Mouse (Mus musculus) kidney, embryonic 14.5 days (tissue): ENCODE measurements around the gene Cyp26c1. TPM values are rescaled to one million over a fixed set of nuclear protein-coding genes. Genes with fewer than 3 reads are reported as not detected.

Experiments
- ATAC-seq: fragments of 200-750 bp; cut with Nextera tagmentation; 2 replicates; pipeline ENCODE4 v1.8.0; 2017; ENCODE audit warnings: moderate number of reproducible peaks, mild to moderate bottlenecking, moderate TSS enrichment, moderate library complexity; ENCODE audit not compliant: low FRiP score, low TSS enrichment
- H3K27ac ChIP-seq: fragments of 300-500 bp; sonication (generic); 2 replicates; pipeline ENCODE4 v1.5.1; 2014; ENCODE audit warnings: low read depth, mild to moderate bottlenecking, low read length, moderate library complexity, mixed read lengths
- H3K27me3 ChIP-seq: fragments of 300-500 bp; sonication (generic); 2 replicates; pipeline ENCODE4 v1.6.1; 2014; ENCODE audit warnings: mild to moderate bottlenecking, low read length; ENCODE audit not compliant: control insufficient read depth, insufficient read depth
- H3K36me3 ChIP-seq: fragments of 300-500 bp; sonication (generic); 2 replicates; pipeline ENCODE4 v1.6.1; 2014; ENCODE audit warnings: low read length, mixed read lengths; ENCODE audit not compliant: control insufficient read depth, insufficient read depth
- H3K4me1 ChIP-seq: fragments of 300-500 bp; sonication (generic); 2 replicates; pipeline ENCODE4 v1.6.1; 2014; ENCODE audit warnings: low read length, mixed read lengths; ENCODE audit not compliant: control insufficient read depth, insufficient read depth
- H3K4me2 ChIP-seq: fragments of 300-500 bp; sonication (generic); replicated peaks from 2 replicates; pipeline ENCODE4 v1.6.1; 2014; ENCODE audit warnings: low read depth, mild to moderate bottlenecking, low read length
- H3K4me3 ChIP-seq: fragments of 300-500 bp; sonication (generic); 2 replicates; pipeline ENCODE4 v1.5.1; 2014; ENCODE audit warnings: mild to moderate bottlenecking, low read length
- H3K9ac ChIP-seq: fragments of 300-500 bp; sonication (generic); 2 replicates; pipeline ENCODE4 v1.6.1; 2014; ENCODE audit warnings: low read depth, mild to moderate bottlenecking, low read length, moderate library complexity
- H3K9me3 ChIP-seq: fragments of 300-500 bp; sonication (generic); 2 replicates; pipeline ENCODE4 v1.6.1; 2016; ENCODE audit warnings: low read length; ENCODE audit not compliant: control insufficient read depth
- WGBS: fragments of 180-500 bp; shearing (Covaris S2); extraction: QIAGEN DNeasy Blood & Tissue Kit; methylation state at CpG from one replicate; pipeline ENCODE4 v1.1.7; 2014; 5-methylcytosine and 5-hydroxymethylcytosine counted together
- polyA plus RNA-seq: library from polyadenylated mRNA; unstranded; fragments of >200 nt; fragmentation: Nextera tagmentation; extraction: Ambion mirVana; gene quantifications from 2 replicates; pipeline ENCODE4 v1.2.1, GENCODE M21; 2014

Cyp26c1 gene
- polyA plus RNA-seq = not detected in 2 replicates

DNA sequence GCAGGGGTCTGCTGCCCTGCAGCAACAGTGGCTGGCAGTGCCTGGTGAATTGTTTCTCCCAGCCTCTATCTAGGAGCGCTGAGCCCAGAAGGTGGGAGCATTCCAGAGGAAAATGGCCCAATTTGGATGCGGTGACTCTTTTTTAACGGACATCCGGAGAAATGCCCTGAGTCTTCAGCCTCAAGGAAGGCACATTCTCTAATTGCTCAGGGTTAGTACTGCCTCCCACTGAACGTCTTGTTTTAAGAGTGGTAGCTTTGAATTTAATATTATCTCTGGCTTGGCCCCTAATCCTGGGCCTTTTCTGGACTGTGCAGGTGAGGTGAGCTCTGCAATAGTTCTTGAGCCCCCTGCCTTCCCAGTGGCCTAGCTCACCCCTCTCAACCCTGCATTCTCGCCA lies at the start of gene Cyp26c1:
Gene Cyp26c1, plus strand, starts transcription at position 301 of the 400 bp plus-strand sequence.
- 4% methylated on average over 6 of the region's 6 CpGs for WGBS
- Histone ChIP-seq H3K4me3 (peak within 1 kb of the TSS; percentile 13; the same call in 1 of the 2 replicates), H3K9ac (no peak within 1 kb of the TSS), H3K36me3 (no peaks in the 10 kb centered on the region), H3K9me3 (no peaks in the 10 kb centered on the region), H3K4me2 (no peak within 1 kb of the TSS), H3K4me1 (no peaks in the 10 kb centered on the region; the same call in 1 of the 2 replicates), H3K27ac (no peak within 1 kb of the TSS), H3K27me3 (peaks cover 86% of the 10 kb centered on the region)
- ATAC-seq = no peak; the same call in 1 of the 2 replicates

DNA sequence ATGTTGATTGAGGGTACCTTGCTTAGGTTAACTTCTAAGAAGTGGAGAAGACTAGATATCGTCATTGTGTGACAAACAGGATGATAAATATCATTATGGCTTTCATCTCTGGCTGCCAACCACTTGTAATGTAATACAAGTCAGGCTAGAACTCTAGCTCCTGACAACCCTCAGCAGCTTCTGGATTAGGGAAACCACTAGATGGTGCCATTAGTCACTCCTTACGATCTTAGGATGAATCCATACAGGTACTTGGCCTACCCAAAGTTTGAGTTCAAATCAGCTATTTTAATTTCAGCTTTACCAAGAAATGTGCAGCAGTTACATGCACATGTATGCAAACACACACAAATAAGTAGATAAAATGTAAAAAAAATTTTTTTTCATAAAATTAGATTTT lies 37.4 kb upstream of the Cyp26c1 start:
- Histone ChIP-seq H3K36me3 (no peaks in the 10 kb centered on the region), H3K9ac (no peak overlapping the region), H3K4me2 (no peak overlapping the region), H3K4me3 (no peak overlapping the region), H3K27ac (no peak overlapping the region), H3K4me1 (no peaks in the 10 kb centered on the region), H3K9me3 (no peaks in the 10 kb centered on the region), H3K27me3 (no peaks in the 10 kb centered on the region)
- ATAC-seq = no peak
- WGBS = 33% methylated on average over 2 of the region's 2 CpGs

DNA sequence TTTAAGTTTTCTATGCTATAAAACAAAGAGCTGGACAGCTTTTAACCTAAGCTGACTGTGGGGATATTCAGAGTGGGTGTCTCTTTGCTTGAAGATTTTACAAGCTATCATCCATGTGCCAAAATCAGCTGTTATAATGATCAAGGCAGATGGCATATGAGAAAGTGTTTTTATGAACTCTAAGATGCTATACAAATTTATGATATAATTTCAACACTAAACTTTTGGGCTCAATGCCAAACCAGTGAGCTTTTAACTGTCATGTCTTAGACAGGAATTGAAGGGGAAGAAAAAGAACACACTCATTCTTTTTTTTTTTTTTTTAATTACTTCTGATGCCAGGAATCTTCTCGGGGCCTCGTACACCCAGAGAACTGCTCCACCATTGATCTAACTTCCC lies 34.9 kb upstream of the Cyp26c1 start:
- Histone ChIP-seq H3K36me3 (no peaks in the 10 kb centered on the region), H3K27ac (no peak overlapping the region), H3K9me3 (no peaks in the 10 kb centered on the region), H3K9ac (no peak overlapping the region), H3K4me2 (no peak overlapping the region), H3K4me1 (no peaks in the 10 kb centered on the region), H3K27me3 (no peaks in the 10 kb centered on the region), H3K4me3 (no peak overlapping the region)
- ATAC-seq = no peak
- 72% methylated on average over 2 of the region's 2 CpGs for WGBS

DNA sequence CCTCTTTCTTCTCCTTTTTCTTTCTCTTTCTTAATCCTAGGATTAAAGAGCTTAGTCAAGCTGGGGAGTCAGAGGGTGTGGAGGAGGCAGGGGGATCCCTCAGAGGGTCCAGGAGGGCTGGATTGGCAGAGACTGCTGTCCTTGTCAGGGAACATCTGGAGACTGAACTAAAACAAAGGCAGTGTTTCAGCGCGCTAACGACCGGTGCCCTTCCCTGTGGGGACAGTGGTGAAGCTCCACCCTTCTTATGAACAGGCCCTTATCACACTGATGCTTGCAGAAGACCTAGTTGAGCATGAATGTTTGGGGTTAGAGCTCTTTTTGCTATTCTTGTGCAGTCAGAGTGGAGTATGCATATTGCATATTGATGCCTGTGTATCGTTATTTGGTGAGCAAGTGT lies 31.4 kb upstream of the Cyp26c1 start:
- H3K9me3 ChIP-seq = no peaks in the 10 kb centered on the region
- no peaks in the 10 kb centered on the region for H3K36me3 ChIP-seq
- WGBS = 48% methylated on average over 5 of the region's 5 CpGs
- H3K4me3 ChIP-seq = no peak overlapping the region
- H3K27me3 ChIP-seq = no peaks in the 10 kb centered on the region
- H3K4me2 ChIP-seq = no peak overlapping the region
- no peaks in the 10 kb centered on the region for H3K4me1 ChIP-seq
- H3K9ac ChIP-seq = no peak overlapping the region
- H3K27ac ChIP-seq = no peak overlapping the region
- no peak for ATAC-seq

DNA sequence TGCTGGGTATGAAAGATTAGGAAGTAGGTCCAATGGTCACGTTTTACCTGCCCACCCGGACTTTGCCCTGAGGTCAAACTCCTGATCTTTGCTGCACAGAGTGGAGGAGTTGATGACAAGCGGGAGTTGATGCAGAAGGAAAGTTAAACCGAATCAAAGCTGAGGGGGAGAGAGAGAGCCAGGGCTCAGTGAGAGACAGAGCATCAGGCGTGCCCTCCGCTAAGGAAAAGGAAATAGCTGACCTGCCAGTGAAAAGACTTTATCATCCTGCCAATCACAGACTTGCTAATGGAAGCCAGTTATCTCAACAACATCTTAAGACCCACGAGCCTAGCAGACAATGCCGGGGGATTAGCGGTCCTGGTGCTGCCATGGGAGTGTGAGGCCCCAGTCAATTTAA lies 28.9 kb upstream of the Cyp26c1 start:
- Histone ChIP-seq H3K27ac (no peak overlapping the region), H3K4me1 (no peaks in the 10 kb centered on the region), H3K36me3 (no peaks in the 10 kb centered on the region), H3K27me3 (no peaks in the 10 kb centered on the region), H3K4me3 (no peak overlapping the region), H3K4me2 (no peak overlapping the region), H3K9ac (no peak overlapping the region), H3K9me3 (no peaks in the 10 kb centered on the region)
- no peak for ATAC-seq
- 10% methylated on average over 9 of the region's 9 CpGs for WGBS

DNA sequence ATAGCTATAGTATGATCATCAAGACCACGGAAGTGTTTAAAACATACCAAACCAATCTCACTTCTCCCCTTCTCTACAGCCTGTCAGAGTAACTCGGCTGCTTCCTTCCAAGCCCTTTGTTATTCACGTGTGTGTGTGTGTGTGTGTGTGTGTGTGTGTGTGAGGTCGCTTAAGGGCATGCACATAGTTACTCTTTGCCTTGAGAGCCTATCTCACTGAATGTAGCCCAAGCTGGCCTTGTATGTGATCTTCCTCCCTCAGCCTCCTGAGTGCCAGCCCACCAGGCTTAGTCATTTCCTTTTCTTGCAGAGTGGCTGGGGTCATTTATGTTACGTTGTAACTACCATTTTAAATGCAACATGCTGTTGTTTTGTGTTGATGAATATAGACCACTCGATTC lies 20.1 kb upstream of the Cyp26c1 start:
- no peaks in the 10 kb centered on the region for H3K9me3 ChIP-seq
- H3K27ac ChIP-seq = no peak overlapping the region
- H3K9ac ChIP-seq = no peak overlapping the region
- H3K36me3 ChIP-seq = no peaks in the 10 kb centered on the region
- no peak overlapping the region for H3K4me3 ChIP-seq
- no peak overlapping the region for H3K4me2 ChIP-seq
- no peaks in the 10 kb centered on the region for H3K4me1 ChIP-seq
- no peaks in the 10 kb centered on the region for H3K27me3 ChIP-seq
- WGBS = 72% methylated on average over 6 of the region's 6 CpGs
- no peak for ATAC-seq

DNA sequence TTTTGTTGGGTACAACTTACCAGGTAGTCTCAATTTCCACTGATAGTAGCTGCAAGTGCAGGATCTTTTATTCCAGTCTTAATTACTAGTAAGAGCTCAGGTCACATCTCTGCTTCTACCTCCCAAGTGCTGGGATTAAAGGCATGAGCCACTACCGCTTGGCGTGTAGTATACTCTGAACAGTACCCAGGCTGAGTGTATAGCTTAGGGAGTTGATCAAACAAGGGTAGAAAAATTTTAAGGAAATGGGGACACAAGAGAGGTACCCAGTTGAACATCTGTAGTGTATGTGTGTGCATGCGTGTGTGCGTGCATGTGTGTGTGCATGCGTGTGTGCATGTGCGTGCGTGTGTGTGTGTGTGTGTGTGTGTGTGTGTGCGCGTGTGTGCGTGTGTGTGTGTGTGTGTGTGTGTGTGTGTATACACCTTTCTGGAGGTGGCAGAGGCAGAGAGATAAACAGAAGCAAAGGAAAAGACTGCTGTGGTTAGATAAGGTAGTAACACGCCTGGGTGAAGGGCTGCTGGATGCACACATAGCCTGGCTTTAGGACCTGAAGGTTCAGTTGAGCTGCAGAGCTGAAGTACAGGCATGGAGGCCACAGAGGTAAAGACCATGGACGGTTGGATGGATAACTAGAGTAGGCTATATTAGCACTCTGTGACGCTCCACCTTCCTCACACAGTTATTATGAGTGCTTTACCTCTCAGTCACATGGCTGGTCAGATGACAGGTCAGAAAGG lies 17.4 kb upstream of the Cyp26c1 start:
- H3K9ac ChIP-seq = no peak overlapping the region
- H3K4me1 ChIP-seq = no peaks in the 10 kb centered on the region
- no peak overlapping the region for H3K4me2 ChIP-seq
- ATAC-seq = no peak
- H3K9me3 ChIP-seq = no peaks in the 10 kb centered on the region
- no peaks in the 10 kb centered on the region for H3K27me3 ChIP-seq
- no peaks in the 10 kb centered on the region for H3K36me3 ChIP-seq
- WGBS = 62% methylated on average over 13 of the region's 13 CpGs
- H3K27ac ChIP-seq = no peak overlapping the region
- H3K4me3 ChIP-seq = no peak overlapping the region

DNA sequence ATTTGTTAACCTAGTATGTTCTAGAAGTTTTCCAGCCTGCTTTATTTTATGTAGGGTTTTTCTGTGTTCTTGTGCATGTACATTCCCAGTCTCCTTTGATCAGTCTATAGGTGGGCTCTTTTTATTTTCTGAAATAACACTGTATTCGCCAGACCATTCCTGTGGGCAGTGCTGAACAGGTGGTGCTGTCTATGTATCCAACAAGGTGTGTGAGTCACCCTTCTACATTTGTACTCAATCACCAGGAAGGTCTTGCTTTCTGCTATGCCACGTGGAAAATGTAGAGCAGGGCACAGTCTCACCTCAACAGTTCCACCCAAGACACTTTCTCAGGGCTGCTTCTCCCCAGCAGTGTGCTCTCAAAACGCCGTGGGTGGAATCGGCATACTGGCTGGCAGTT lies 16.7 kb upstream of the Cyp26c1 start:
- Histone ChIP-seq H3K9ac (no peak overlapping the region), H3K27me3 (no peaks in the 10 kb centered on the region), H3K27ac (no peak overlapping the region), H3K36me3 (no peaks in the 10 kb centered on the region), H3K4me3 (no peak overlapping the region), H3K4me1 (no peaks in the 10 kb centered on the region), H3K4me2 (no peak overlapping the region), H3K9me3 (no peaks in the 10 kb centered on the region)
- WGBS = 86% methylated on average over 5 of the region's 5 CpGs
- no peak for ATAC-seq

DNA sequence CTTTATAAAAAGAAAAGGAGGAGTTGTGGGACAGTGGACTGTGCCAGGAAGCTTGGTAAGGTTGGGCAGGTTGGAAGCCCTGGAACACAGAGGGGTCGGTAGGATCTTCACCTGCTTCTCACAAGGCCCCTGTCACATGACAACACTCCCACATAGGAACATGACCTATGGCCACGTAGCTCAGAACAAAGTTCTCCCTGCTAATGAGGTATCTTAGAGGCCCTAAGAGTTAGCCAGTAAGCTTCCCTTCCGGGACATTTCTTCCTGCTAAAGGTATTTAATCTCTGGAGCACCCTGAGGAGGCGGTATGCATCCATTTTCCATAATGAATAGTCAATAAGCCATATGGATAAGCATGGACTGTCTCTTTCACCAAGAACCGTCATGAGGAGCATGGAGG lies 15.9 kb upstream of the Cyp26c1 start:
- H3K4me3 ChIP-seq = no peak overlapping the region
- H3K9me3 ChIP-seq = no peaks in the 10 kb centered on the region
- WGBS = 75% methylated on average over 5 of the region's 5 CpGs
- no peak for ATAC-seq
- H3K27ac ChIP-seq = no peak overlapping the region
- no peak overlapping the region for H3K4me2 ChIP-seq
- no peaks in the 10 kb centered on the region for H3K27me3 ChIP-seq
- no peak overlapping the region for H3K9ac ChIP-seq
- H3K4me1 ChIP-seq = no peaks in the 10 kb centered on the region
- no peaks in the 10 kb centered on the region for H3K36me3 ChIP-seq
